Mouse (Mus musculus) megakaryocyte, embryonic 14.5 days (primary cell): ENCODE results near the gene Comt.

Experiments
- FLI1 ChIP-seq: IDR thresholded peaks from 2 replicates; pipeline ENCODE4 v1.6.1; 2012; ENCODE audit warnings: low read length, inconsistent platforms, mixed read lengths
- GATA1 ChIP-seq: IDR thresholded peaks from 3 replicates; pipeline ENCODE4 v1.6.1; 2012; ENCODE audit warnings: mixed read lengths, low read length, inconsistent platforms, borderline replicate concordance

- no peak for TF ChIP-seq GATA1
- no peak for TF ChIP-seq FLI1
Measured at GRCm38 (mm10) chr16:18448104-18448503, 21.5 kb upstream of the Comt start.
